Mouse (Mus musculus): Measurements from ENCODE around the gene Cd3d.
"Not testable (repeated sequence)": the region's sequence is repeated elsewhere in the genome, so short reads cannot be mapped to it uniquely, and the experiment has no call there.

Cd3d gene

DNA sequence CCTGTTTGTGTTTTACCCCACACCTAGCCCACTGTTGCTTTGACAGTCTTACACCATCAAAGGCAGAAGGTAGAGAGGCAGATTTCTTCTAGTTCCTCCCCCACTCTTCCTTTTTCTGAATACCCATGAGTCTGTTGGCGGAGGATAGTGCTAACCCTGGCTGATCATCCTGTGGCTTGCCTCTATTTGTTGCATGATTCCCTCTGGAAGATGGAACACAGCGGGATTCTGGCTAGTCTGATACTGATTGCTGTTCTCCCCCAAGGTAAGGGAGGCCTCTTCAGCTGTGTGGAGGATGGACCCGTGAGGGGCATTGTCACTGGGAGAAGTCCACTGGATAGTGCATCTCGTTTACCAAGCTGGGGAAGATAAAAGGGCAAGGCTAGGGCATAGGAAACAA is at the start of gene Cd3d:
Gene Cd3d (plus strand): TSS at position 111 of the 400 bp plus-strand sequence.
- no peak for DNase-seq

DNA sequence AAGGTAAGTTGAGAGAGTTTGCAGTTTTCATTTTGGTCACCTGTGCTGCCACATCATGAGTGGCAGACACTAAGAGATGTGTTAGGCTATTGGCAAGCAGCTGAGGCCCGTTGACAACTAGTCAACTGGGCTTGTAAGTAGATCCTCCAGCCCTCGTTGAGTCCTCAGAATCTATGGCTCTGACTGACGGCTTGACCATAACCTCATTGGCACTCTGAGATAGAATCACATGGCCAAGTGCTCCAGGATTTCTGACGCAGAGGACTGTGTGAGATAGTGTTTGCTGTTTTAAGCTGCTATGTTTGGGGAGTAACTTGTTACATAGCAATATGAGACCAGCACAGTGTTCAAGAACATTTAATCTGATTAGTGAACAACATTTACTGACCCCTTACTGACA is 39.8 kb upstream of the Cd3d start:
- DNase-seq = no peak

DNA sequence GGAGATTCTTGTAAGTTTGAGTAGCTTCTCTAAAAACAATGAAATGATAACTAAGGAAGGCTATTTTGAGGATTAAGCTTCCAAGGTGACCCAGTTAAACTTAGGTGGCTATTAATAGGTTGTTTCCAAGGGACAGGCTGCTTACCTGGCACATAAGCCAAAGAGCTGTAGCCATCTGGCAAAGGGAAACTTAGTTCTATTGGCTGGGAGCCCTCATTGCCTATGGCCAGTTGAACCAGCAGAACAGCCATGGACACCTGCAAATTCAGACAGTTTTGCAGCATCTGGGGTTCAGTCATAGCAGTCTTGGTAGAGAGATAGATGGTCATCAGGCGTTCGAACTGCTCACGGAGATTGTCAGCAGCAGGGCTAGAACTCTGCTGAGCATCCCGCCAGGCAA is 39.2 kb upstream of the Cd3d start:
- no peak for DNase-seq

DNA sequence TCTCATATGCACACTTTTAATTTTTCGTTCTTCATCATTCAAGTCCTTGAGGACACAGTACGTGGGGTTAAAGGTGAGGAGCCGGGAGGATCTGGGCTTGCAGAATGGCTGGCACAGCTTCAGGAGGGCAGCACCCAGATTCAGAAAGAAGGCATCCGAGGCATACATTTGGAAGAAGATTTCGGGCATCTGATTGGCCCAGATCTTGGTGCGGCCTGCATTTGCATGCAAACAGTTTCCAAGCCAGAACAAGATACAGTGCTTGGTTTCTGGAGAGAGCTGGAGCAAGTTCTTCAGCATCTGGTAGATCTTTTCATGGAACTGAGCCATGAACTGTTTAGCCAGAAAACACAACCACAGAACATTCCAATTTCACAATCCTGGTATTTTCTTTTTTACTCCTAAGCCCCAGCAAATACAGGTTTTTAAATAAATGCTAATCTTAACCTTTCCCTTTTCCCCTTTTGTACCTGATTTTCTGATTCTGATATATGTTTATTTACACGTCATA is 35.3 kb upstream of the Cd3d start:
- no peak for DNase-seq

DNA sequence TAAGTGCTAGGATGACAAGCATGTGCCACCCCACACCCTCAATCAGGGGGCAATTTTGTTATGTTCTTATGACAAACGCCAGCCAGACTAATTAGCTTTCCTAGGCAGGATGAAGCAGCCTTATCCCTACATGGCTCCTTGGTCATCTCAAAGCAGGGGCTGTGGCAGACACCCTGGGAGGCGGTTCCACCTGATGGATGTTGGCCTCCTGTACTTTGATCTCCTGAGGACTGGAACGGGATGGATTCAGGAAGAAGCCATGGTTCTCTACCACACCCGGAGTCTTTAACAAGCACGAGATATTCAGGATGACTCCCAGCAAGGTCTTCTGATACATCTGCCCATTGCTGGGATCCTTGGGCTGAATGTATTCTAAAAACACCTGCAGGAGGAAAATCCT is 33.8 kb upstream of the Cd3d start:
- no peak for DNase-seq

DNA sequence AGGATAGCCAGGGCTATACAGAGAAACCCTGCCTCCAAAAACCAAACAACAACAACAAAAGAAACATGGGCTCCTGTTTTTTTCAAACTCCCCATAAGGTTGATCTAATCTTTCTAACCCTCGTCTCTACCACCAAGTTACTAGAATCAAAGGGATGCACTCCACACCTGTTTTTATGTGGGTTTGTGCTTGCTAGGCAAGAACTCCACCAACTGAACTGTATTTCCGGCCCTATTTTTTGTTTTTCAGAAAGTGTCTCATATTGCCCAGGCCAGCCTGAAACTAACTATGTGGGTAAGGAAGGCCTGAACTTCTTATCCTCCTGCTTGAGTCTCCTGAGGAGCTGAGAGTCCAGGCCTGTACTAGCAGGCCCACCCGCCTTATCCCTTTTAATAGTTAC is 27.2 kb upstream of the Cd3d start:
- DNase-seq = no peak

DNA sequence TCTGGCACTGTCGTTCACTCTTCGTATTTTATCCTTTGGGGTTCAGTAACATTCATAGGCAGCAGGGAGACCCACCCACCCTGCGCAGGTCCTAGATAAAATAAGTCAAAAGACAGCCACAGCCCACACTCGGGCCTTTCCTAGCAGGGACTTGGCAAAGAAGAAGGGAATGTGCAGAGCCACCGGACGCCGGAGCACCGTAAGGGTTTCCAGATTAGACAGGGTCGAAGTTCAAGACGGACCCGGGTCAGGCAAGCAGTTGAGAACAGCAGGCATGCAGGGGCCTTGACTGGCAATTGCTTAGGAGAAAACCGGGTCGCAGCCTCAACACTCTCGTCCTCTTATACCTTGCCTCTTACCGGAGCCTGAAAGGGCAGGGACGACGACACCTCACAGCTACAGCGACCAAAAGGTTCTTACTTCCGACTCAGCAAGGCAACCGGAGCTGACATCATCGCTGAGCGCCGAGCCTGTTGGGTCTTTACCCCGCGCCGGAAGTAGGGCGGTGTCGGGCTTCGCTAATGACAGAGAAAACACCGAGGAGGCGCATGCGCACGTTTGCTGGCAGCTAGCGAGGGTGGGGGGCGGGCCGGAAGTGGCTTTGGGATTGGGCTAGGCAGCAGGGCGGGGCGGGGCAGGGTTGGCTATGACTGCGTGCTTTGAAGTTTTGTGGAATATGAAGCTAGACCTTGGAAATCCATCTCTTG is 16.3 kb upstream of the Cd3d start, which contains the start of gene Ube4a:
Gene Ube4a (minus strand): TSS at position 475 of the 707 bp plus-strand sequence.
- peak; percentile 98 to 99 for DNase-seq

DNA sequence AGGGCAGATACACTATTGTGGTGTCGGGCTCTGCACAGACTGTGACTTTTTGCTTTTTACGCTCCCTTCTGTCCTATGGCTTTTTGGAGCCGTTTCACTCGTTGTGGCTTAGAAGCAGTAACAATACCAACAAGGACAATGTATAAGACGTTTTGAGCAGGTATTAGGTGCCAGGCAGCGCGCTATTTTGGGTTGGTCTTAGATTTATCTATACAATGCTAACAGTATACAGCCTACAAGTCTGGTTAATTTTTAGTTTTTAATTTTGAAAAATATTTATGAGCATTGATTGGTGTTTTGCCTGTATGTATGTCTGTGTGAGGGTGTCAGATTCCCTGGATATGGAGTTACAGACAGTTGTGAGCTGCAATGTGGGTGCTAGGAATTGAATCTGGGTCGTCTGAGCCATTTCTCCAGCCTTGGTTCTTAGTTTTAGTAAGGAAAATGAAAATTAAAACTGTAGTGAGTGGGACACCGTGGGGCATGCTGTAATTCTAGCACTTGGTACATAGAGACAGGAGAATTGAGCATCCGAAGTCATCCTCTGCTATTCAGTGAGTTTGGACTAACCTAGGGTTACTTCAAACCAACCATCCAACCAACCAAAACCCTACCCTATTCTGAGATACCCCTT is 15.6 kb upstream of the Cd3d start:
- DNase-seq = no peak

DNA sequence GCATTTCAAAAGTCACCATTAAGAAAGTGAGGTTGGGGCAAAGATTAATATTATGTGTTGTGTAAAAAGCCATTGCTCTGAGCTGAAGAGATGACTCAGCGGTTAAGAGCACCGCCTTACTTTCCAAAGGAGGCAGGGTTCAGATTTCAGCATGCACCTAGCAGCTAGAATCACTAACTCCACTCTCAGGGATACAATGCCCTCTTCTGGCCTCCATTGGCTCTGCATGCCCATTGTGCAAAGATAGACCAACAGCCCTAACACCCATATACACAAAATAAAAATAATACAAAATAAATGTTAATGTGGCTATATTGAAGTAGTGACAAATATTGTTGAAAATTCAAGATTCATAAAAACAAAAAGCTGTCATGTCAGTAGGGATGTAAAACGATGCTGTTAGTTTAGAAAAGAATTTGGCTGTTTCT is 14.8 kb upstream of the Cd3d start:
- DNase-seq = peak; percentile 51 to 75

DNA sequence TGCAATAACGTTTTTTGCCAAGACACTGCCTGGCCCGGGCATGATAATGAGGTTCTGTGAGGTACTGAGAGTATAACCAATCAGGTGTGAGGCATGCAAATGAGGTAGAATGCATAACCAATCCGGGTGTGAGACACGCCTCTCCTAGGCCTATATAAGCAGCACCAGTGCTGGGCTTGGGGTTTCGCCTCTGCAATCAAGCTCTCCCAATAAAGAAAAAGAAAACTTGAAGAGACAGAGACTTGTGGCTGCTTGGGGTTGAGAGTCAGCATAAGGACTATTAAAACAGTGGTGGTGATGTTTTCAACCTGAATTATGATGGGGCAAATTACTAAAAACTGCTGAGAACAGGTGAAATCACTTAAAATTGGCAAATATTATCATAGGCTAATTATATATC is 13.8 kb upstream of the Cd3d start:
- not testable (repeated sequence) for DNase-seq

DNA sequence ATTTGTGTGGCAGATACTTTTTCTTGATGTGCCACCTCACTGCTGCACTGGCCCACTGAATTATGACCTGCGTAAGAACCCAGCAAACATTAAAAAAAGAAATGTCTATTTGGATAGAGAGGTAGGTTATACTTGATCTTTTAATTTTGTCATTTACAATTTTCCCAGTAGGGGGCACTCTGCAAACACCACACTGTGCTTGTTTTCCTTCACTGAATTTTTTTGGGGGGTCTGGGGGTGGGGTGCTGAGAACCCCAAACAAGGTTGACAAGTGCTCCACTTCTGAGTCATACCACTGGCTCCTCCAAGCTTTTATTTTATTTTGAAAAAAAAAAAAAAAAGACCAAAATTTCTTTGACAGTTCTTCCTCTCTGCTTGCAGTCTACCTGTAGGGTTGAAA is 12.1 kb upstream of the Cd3d start:
- no peak for DNase-seq

DNA sequence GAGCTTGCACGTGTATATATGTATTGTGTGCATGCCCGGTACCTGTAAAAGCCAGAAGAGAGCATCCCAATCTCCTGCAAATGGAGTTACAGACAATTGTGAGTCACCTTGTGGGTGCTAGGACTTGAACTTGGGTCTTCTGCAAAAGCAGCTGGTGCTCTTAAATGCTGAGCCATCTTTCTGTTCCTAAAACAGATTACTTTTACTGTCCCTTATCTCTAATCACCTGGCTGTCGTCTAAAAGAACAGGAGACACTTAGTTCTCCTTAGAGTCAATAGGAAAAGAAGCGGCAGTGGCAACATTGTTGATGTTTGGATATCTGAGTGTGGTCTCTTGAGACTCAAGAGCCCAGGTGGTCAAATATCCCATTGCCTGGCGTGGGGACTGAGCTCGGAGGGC is 3.8 kb upstream of the Cd3d start:
- DNase-seq = no peak

DNA sequence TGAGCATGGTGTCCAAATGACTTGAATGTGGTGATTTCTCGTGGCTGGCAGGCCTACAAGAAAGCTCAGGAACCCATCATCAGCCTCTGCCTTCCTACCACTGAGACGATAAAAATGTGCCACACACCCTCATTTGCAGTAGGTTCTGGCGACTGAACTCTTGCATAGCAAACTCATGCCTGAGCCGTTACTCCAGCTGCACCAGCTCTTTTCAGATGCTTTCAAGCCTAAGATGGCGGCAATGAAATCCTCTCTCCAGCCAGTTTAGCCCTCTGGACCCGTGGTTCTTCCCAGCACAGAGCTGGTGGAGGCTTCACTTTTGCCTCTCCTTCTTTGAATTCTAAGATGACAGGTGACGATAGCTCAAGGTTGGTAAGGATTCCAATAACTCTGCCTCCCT is 1.8 kb upstream of the Cd3d start:
- DNase-seq = no peak

DNA sequence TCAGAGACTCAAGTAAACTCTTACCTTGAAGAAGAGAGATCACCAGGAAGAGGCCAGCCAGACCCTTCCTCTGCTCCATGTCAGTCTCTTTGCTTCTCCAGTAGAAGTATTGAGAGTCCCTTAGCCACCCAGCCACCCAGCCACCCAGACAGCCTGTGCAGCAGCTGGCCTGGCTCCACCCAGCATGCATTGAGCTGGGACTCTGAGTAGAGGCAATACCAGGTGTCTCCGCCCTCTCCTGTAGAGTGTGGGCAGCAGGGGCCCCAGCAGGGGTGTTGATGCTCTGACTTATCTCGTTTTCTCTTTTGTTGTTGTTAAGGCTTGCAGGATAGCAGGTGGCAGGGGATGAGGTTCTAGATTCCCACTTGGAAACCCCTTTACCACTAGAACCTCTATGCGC is 1.3 kb upstream of the Cd3d start, which contains the start of gene Cd3g:
Gene Cd3g (minus strand): TSS at position 190 of the 400 bp plus-strand sequence.
- peak in 1 of 2 experiments; percentile 35 for DNase-seq

DNA sequence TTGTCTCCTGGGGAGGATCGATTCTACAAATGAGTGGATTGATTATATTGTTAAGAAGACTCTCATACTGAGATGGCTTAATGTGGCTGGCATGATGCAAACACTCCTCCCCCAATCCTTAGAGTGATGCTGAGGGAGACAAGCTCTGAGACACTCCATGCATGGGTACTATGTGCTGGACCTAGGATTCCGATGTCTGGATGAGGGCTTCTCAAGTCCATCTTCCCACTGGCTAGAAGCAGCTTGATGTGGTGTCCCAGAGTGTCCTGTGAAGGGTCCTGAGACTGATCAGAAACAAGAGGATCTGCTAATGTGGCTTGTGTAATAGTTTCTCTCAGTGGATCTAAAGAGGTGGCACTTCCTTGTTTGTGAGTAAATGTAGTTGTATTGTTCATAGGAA is 482 bp upstream of the Cd3d start:
- no peak for DNase-seq

DNA sequence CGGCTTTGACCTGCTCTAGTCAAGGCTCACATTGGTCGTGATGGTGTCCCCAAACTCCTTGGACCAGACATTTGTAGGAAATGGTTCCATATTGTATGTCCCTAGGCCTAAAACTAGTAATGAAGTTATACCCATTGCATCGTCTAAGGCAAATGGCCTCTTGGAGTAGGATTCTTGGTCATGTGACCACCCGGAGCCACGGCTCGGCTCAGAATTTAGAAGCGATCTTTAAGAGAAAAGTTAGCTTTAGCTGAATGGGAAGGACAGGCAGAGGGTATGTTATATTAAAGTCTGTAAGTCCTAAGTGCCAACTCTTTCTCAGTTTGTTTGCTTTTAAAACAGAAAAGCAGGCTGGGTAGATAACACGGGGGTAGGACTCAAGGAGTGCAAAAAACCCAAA is 495 bp downstream of the Cd3d start:
- no peak for DNase-seq

DNA sequence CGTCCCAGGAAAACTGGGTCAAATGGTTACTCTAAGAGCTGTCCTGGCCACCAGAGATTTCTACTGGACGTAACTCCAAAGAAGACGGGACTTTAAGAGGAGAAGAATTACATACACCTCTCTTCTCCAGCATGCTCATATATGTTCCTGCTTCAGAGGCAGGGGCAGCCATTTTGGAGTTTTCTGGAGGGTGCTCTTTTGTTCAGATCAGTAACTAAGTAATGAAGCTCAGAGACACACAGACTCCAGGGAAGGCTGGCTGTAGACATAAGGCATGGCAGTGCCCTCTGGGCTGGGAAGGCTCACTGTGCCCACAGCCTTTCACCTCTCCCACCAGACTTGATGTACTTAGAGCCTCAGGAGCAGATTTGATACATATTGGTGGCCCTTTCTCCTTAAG is 945 bp downstream of the Cd3d start:
- no peak for DNase-seq

DNA sequence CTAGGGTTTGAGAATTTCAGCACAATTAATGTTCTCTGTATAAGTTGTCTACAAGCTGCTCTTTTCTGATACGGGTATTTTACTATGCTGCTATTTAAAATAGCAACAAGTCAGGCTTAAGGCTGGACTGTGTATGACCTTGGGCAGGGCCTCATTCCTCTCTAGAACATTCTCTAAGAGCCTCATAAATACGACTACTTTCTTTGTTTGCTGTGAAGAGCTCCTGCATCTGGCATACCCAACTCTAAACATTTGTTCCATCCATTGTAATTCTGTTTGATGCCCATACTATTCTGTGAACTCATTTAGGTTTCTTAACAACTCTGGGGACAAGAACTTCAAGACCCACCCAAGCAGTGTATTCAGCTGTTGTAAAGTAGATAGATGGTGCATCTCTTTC is 1.4 kb downstream of the Cd3d start:
- DNase-seq = no peak

DNA sequence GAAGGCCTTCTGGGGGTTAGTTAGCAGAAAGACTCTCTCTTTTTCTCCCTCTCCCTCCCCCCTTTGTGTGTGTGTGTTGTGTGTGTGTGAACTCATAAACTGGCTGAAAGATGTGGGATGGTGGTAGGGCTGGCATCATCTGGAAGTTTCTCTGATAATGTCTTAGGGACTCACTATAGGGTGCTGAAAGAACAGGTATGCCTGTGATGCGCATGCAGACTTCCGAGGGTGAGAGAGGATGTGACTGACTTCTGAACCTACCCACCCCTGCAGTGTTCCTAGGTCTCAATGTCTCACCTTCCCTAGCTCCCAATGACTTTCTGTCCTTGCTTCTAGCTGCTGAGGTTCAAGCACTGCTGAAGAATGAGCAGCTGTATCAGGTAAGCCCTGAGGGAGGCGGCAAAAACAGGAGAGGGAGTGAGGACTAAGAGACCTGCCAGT is 4.2 kb downstream of the Cd3d start:
- DNase-seq = peak in 1 of 2 experiments; percentile 29

DNA sequence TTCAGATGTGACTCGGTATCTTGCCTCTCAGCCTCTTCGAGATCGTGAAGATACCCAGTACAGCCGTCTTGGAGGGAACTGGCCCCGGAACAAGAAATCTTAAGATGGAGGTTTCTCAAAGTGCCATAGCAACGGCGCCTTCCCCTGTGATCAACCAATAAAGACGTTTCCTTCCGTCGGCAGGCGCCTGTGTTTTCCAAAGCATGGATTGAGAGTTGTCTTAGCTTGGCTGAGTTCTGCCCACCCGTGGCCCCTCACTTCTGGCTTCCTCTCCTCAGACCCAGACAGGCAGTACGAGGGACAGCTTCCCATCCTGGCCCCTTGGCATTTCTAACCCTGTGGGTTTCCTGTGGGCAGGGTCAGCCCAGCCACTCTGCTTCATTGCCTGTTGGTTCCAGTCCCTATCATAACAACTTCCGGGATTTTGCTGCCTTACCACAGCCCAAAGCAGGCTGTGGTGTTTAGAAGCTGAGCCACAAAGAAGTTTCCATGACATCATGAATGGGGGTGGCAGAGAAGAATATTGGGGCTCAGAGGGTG is 4.7 kb downstream of the Cd3d start:
- peak; percentile 66 to 75 for DNase-seq

DNA sequence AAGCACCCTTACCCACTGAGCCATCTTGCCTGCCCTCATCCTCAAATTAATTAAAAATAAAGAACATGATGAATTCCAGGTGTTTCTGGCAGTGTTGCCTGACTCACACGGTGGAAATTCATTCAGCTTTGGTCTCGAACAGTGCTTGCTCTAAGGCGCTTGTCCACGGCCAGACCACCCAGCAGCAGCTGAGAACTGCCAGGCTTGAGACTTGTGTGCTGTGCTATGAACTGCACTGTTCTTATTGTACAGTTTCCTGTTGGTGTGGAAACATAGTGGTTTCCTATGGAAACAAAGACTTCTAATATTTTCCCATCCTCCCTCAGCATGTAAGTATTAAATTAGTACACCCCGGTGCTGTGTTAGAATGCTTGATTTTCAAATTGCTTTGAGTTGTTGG is 5.4 kb downstream of the Cd3d start:
- no peak for DNase-seq

DNA sequence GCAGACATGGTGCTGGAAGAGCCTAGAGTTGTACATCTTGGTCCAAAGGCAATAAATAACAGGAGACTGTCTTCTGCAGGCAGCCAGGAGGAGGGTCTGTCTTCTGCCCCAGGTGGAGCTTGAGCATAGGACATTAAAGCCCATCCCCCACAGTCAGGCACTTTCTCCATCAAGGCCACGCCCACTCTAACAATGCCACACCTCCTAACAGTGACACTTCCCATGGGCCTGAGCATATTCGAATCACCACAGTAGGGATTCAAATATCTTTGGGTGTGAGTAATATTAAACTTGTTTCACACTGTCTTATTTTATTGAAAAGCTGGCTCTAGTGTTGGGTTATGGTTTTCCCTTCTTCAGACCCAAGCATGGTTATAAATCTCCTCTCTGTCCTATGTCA is 10.2 kb downstream of the Cd3d start:
- DNase-seq = no peak

DNA sequence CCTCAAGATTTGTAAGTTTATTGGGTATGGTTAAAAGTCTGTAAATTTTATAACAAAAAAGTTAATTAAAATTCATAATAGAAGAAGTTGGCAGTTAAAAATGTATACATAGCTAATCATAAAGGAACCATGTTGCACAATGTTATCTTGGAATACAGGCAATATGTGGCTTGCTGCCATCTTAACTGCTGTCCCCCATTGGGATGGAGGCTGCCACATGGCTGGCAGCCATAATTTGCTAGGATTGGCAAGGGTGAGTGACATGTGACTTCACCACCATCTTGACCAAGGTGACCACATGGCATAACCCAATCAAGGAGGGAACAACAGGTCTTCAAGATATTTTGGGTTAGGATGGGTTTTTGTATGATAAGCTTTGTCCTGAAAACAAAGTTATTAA is 10.7 kb downstream of the Cd3d start:
- no peak for DNase-seq

DNA sequence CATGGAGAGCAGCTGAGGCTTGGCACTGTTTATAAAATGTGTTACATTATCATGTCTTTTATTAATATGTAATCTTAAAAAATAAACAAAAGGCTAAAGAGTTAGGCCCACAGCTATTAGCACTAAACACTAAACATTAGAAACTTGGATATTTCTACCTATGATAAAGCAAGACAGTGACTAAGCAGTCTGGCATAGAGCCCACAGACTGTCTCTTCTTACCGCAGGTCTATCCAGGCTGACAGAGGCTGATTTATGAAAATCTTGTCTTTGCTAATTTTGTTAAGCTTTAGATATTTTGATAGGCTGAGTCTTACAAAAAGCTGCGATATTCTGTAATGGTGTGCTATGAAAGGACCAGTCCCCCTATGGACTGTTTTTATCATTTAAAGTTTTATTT is 11.7 kb downstream of the Cd3d start:
- DNase-seq = no peak

Data from spleen, adult 18-20 months (tissue).